Mouse (Mus musculus): ENCODE measurements at regions not wholly inside any gene's neighbourhood (a gene's known extent, or its start where the extent isn't known, plus 50 kb on each side); places are given as distances from the start of the nearest gene placed in this dataset.
"Not testable (repeated sequence)": the region's sequence is repeated elsewhere in the genome, so short reads cannot be mapped to it uniquely, and the experiment has no call there.

GRCm38 (mm10) chr2:78019916-78020315 is 73.7 kb upstream of the Cwc22 start:
- no peak for DNase-seq (ENCODE audit: low read depth, low spot score)

- DNase-seq (ENCODE audit: low read depth, low spot score), result not testable (repeated sequence)
These were observed 66.3 kb upstream of the Cwc22 start for GRCm38 (mm10) chr2:78012441-78012840.

GRCm38 (mm10) chr2:78011821-78012220 is 65.6 kb upstream of the Cwc22 start:
- DNase-seq (ENCODE audit: low read depth, low spot score), result no peak

- no peak for DNase-seq (ENCODE audit: low read depth, low spot score)
These were observed 65.1 kb upstream of the Cwc22 start for GRCm38 (mm10) chr2:78011051-78011800.

GRCm38 (mm10) chr2:78010066-78010690 is 64.0 kb upstream of the Cwc22 start:
- DNase-seq (ENCODE audit: low read depth, low spot score), result no peak

GRCm38 (mm10) chr2:78008094-78008493 is 61.9 kb upstream of the Cwc22 start:
- no peak for DNase-seq (ENCODE audit: low read depth, low spot score)

GRCm38 (mm10) chr2:78005402-78006021 is 59.3 kb upstream of the Cwc22 start:
- DNase-seq (ENCODE audit: low read depth, low spot score), result no peak

GRCm38 (mm10) chr2:78004426-78004825 is 58.3 kb upstream of the Cwc22 start:
- no peak for DNase-seq (ENCODE audit: low read depth, low spot score)
